Mouse (Mus musculus): ENCODE results near the gene Maml1.

DNA sequence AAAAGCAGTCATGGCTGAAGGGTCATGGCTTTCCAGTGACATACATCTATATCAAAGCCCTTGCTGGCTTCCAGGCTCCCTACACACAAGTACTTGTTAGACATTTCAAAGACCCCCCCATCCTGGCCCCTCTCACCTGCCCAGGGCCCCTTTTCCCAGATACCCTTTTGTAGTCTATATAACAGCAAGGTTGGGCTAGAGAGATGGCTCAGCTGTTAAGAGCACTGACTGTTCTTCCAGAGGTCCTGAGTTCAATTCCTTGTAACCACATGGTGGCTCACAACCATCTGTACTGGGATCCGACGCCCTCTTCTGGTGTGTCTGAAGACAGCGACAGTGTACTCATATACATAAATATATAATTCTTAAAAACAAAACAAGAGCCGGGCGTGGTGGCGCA, 77.5 kb downstream of the Maml1 start:
- no peak for TF ChIP-seq CTCF (IDR thresholded peaks at IDR 0.05; ENCODE audit: borderline replicate concordance, insufficient read depth, low read depth, low read length)
- no peak for TF ChIP-seq POLR2A (IDR thresholded peaks at IDR 0.05; ENCODE audit: borderline replicate concordance, insufficient read depth, low read length)

Data from cerebellum, adult 2 months (tissue).